Mouse (Mus musculus) lung, adult 2 months (tissue): Measurements from ENCODE around the gene Dab1.

Experiments used
- CTCF ChIP-seq: fragments of 200-500 bp; IDR thresholded peaks from 2 replicates; pipeline ENCODE4 v1.5.1; 2011; ENCODE audit warnings: mild to moderate bottlenecking, low read length, control low read depth; ENCODE audit not compliant: insufficient read depth
- POLR2A ChIP-seq: fragments of 200-500 bp; IDR thresholded peaks from 2 replicates; pipeline ENCODE4 v1.6.1; 2011; ENCODE audit warnings: low read depth, mild to moderate bottlenecking, control low read depth, low read length, borderline replicate concordance; ENCODE audit errors: extremely low read depth

DNA sequence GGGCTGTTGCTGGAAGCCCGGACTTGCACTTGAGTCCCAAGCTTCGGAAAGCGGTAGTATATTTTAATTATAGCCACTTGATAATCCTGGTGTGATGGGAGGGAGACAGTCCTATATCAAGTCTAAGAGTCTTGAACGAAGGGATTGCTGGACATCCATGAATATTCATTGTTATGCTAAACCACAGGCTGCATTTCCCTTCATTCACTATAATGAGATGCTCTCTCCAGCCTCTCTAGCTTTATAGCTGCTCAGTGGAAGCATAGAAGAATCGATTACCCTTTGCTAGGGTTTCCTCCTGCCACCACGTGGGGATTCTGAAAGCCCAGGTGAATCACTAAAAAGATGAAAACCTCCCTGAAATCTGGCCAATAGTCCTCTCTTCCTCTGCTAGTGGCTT, 278.5 kb downstream of the Dab1 start:
- TF ChIP-seq POLR2A = no peak
- no peak for TF ChIP-seq CTCF
